In the genomic region with DNA sequence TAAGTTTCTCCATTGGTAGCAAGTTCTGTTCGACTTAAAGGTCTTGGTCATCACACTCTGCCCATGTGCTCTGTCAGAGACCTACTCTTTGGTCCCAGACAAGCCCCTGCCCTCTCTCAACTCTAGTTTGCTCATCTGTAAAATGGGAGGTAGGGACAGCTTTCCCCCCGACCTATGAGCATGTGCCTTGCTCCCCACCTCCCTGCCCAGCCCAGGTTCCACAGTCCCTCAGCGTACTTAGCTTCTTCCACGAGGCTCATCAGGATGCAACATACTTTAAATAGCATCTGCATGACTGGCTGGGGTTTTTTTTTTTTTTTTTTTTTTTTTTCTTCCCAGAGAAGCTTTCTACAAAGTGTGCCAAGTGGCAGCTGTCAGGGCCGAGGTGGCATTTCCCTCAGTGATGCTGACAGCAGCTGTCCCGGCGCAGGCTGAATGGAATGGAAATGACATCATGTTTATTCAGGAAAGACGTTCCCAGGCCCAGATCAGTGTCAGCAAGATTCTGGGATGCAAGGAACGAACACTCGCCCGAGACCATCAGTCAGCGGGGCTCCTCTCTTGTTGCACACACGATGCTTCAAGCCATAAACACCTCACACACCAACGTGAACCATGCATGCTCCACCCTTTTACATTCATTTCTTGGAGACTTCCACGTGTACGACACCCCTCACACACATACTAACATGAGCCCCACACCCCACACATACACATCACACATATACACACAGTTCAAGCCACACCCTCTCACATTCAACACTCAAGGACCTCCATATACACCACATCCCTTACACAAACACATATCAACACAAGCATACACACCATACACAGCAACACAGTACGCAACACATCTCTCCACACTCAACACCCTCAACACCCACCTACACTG, we compare ENCODE assay signal across 11 mouse cellular contexts. TPM values are rescaled to one million over a fixed set of nuclear protein-coding genes. Genes with fewer than 3 reads are reported as not detected.
A peak's percentile ranks its signal among the peaks of the same experiment; 100 is the strongest.
DNase-seq lines count a peak whose midpoint lies in the region; ATAC-seq and TF ChIP-seq lines count a peak whose summit lies in the region.
"Had no signal": no experiment of that assay in that cellular context is flagged by ENCODE, and none has a peak within 500 bp of the region (broad histone marks: within the 10 kb centered on the region; RNA-seq: fewer than 3 reads in every experiment).

No protein-coding gene starts in this region.

- H3K27ac ChIP-seq in forebrain, embryonic 15.5 days (replicated peaks), result peak overlapping the region; percentile 46
- H3K27ac ChIP-seq in kidney, adult 2 months (ENCODE audit: insufficient read depth, low read depth, low read length), result no peak overlapping the region
- H3K27ac ChIP-seq: liver, embryonic 13.5 days had no signal

- TF ChIP-seq POLR2A in kidney, adult 2 months (IDR thresholded peaks at IDR 0.05; ENCODE audit: low read depth, low read length), result no peak

- peaks cover 12% of the 10 kb centered on the region for H3K4me1 ChIP-seq in forebrain, embryonic 15.5 days
- H3K4me1 ChIP-seq in kidney, adult 2 months (ENCODE audit: control insufficient read depth, insufficient read depth, low read length), result no peaks in the 10 kb centered on the region
- H3K4me1 ChIP-seq: liver, embryonic 13.5 days had no signal

- no peak for TF ChIP-seq CTCF in kidney, adult 2 months (conservative IDR thresholded peaks at IDR 0.05; ENCODE audit: insufficient read depth, insufficient read length, low read depth, low read length)

- intact Hi-C loops in left cerebral cortex, postnatal 25 days (cut with DNase I), result no loop called here

- H3K27me3 ChIP-seq in forebrain, embryonic 15.5 days, result no peaks in the 10 kb centered on the region
- no peaks in the 10 kb centered on the region for H3K27me3 ChIP-seq in kidney, adult 2 months (replicated peaks; ENCODE audit: control insufficient read depth, insufficient read depth, low read length)

- H3K4me2 ChIP-seq in forebrain, embryonic 15.5 days (replicated peaks), result no peak overlapping the region
- H3K4me2 ChIP-seq: liver, embryonic 13.5 days had no signal

- no peaks in the 10 kb centered on the region for H3K36me3 ChIP-seq in forebrain, embryonic 15.5 days
- no peaks in the 10 kb centered on the region for H3K36me3 ChIP-seq in kidney, adult 2 months (ENCODE audit: control insufficient read depth, insufficient read depth, low read length)
- H3K36me3 ChIP-seq: G1E; liver, embryonic 13.5 days had no signal

- H3K4me3 ChIP-seq in forebrain, embryonic 15.5 days, result no peak overlapping the region
- no peak overlapping the region for H3K4me3 ChIP-seq in kidney, adult 2 months (ENCODE audit: insufficient read depth, low read depth, low read length)
- H3K4me3 ChIP-seq: liver, embryonic 13.5 days had no signal

- DNase-seq in layer of hippocampus, adult 9-11 months, result peak; percentile 57
- no peak for DNase-seq in layer of hippocampus, postnatal 14 days (ENCODE audit: low spot score in 2 of 2)
- peak; percentile 51 to 79 for DNase-seq in left cerebral cortex, postnatal 25 days (ENCODE audit: low spot score in 2 of 2)
- DNase-seq in right cerebral cortex, postnatal 10 days (ENCODE audit: low spot score in 2 of 2), result peak; percentile 73 to 83
- DNase-seq in thymus, adult 18-20 months, result no peak
- DNase-seq in urinary bladder, adult 18-20 months (ENCODE audit: low spot score in 2 of 2), result no peak
- DNase-seq in kidney, adult 2 months, result no peak
- DNase-seq: liver, embryonic 13.5 days had no signal

- WGBS in forebrain, embryonic 15.5 days, result 39% methylated on average over 17 of the region's 17 CpGs
- 64% methylated on average over 17 of the region's 17 CpGs for WGBS in kidney, adult 2 months

- peak; percentile 87 for ATAC-seq in forebrain, embryonic 15.5 days (replicated peaks)

- no peaks in the 10 kb centered on the region for H3K9me3 ChIP-seq in forebrain, embryonic 15.5 days
- H3K9me3 ChIP-seq: G1E; liver, embryonic 13.5 days had no signal

- H3K9ac ChIP-seq in forebrain, embryonic 15.5 days (replicated peaks), result no peak overlapping the region
- H3K9ac ChIP-seq: liver, embryonic 13.5 days had no signal

RNA-seq across cellular contexts. Expression of a gene that starts 56.1 kb away (rescaled TPM):
- total RNA-seq in layer of hippocampus, postnatal 14 days (2021), result 100 to 1,000 TPM in 1 of 2 experiments, 10 to 100 TPM in 1; 96.7 to 100 TPM
- polyA plus RNA-seq in forebrain, embryonic 15.5 days (2015; fragmentation: Nextera tagmentation; extraction: Ambion mirVana), result 91.0 and 111 TPM in 2 replicates
- total RNA-seq in left cerebral cortex, postnatal 25 days (2021), result 10 to 100 TPM; 76.6 to 86.9 TPM
- polyA plus RNA-seq in kidney, adult 2 months (2012; rRNA removed), result 0.08 and 0.10 TPM in 2 replicates
- polyA plus RNA-seq: intestine, embryonic 14.5 days had no signal

Comparison
In these comparisons a context has a peak if more than half of its experiments do, and no peak if none do; other contexts are left out.
1. DNase-seq: peak in layer of hippocampus, adult 9-11 months (single experiment), left cerebral cortex, postnatal 25 days (2 of 2) and right cerebral cortex, postnatal 10 days (2 of 2); none in layer of hippocampus, postnatal 14 days (0 of 2), thymus, adult 18-20 months (0 of 2), urinary bladder, adult 18-20 months (0 of 2) and kidney, adult 2 months (single experiment).